Mouse (Mus musculus): ENCODE results near the gene Cry2. TPM values are rescaled to one million over a fixed set of nuclear protein-coding genes. Genes with fewer than 3 reads are reported as not detected.

Cry2 gene
- total RNA-seq, 2 experiments from 2014 or later, result 38.4 to 47.8 TPM

- DNase-seq, result peak in 1 of 2 experiments; percentile 48
Observed at GRCm38 (mm10) chr2:92370821-92371805, 62.7 kb downstream of the Cry2 start.

- DNase-seq, result no peak
Observed at GRCm38 (mm10) chr2:92370375-92370774, 63.5 kb downstream of the Cry2 start.

- no peak for DNase-seq
Observed at GRCm38 (mm10) chr2:92367383-92368029, 66.3 kb downstream of the Cry2 start.

- no peak for DNase-seq
Observed at GRCm38 (mm10) chr2:92365568-92365967, 68.3 kb downstream of the Cry2 start.

GRCm38 (mm10) chr2:92364086-92364485 lies 69.8 kb downstream of the Cry2 start:
- DNase-seq, result peak in 1 of 2 experiments; percentile 0

- DNase-seq, result no peak
Observed at GRCm38 (mm10) chr2:92362571-92363228, 71.1 kb downstream of the Cry2 start.

GRCm38 (mm10) chr2:92361795-92362194 lies 72.0 kb downstream of the Cry2 start:
- peak; percentile 34 to 46 for DNase-seq

GRCm38 (mm10) chr2:92360893-92361292 lies 73.0 kb downstream of the Cry2 start:
- DNase-seq, result peak in 1 of 2 experiments; percentile 45

- DNase-seq, result no peak
Observed at GRCm38 (mm10) chr2:92360186-92360823, 73.5 kb downstream of the Cry2 start.

- no peak for DNase-seq
Observed at GRCm38 (mm10) chr2:92359301-92359700, 74.5 kb downstream of the Cry2 start.

GRCm38 (mm10) chr2:92354224-92354623 lies 79.6 kb downstream of the Cry2 start:
- DNase-seq, result no peak

Small RNA genes within 50 kb of the gene (microRNA-seq; reads per million reads assigned to microRNA genes)
- not detected for gene Mir7000

Other genes starting within 250 kb of the Cry2 start
- gene Pex16, start 59.4 kb downstream of the Cry2 start, total RNA-seq (2021), result 100 to 1,000 TPM in 1 of 2 experiments, 10 to 100 TPM in 1; 97.3 to 224 TPM
- 1 to 10 TPM in 1 of 2 experiments, under 1 TPM in 1; 0.79 to 2.4 TPM for gene Large2, start 59.2 kb downstream of the Cry2 start, total RNA-seq (2021)
- gene 1700029I15Rik, start 51.5 kb downstream of the Cry2 start, total RNA-seq (2021), result 10 to 100 TPM in 1 of 2 experiments, 1 to 10 TPM in 1; 6.2 to 10.0 TPM
- 10 to 100 TPM; 30.9 to 35.1 TPM for gene Mapk8ip1, start 32.8 kb downstream of the Cry2 start, total RNA-seq (2021)
- 10 to 100 TPM; 14.8 to 24.3 TPM for gene Slc35c1, start 26.5 kb upstream of the Cry2 start, total RNA-seq (2021)
- 10 to 100 TPM; 10.2 to 15.1 TPM for gene Chst1, start 165.7 kb upstream of the Cry2 start, total RNA-seq (2021)

Data from adrenal gland, postnatal 36 days (tissue).